Mouse (Mus musculus): ENCODE results near the gene Hnrnpdl. TPM values are rescaled to one million over a fixed set of nuclear protein-coding genes. Genes with fewer than 3 reads are reported as not detected.

The Hnrnpdl gene
- polyA plus RNA-seq, 1 experiment, result 41.0 TPM

- no peak overlapping the region for H3K27ac ChIP-seq (ENCODE audit: insufficient read depth, low read depth, low read length)
- H3K27me3 ChIP-seq (ENCODE audit: control insufficient read depth, insufficient read depth, low read length), result no peaks in the 10 kb centered on the region
- H3K4me3 ChIP-seq (ENCODE audit: low read depth, low read length), result no peak overlapping the region
- no peak for TF ChIP-seq POLR2A (IDR thresholded peaks at IDR 0.05; ENCODE audit: low read depth, low read length)
- no peak for TF ChIP-seq CTCF (IDR thresholded peaks at IDR 0.05; ENCODE audit: extremely low read depth, insufficient read length, insufficient replicate concordance, low read depth, low read length)
- WGBS, result 60% methylated on average over 4 of the region's 4 CpGs
- H3K4me1 ChIP-seq (ENCODE audit: control insufficient read depth, insufficient read depth, insufficient read length, low read length), result peaks cover 6% of the 10 kb centered on the region; the same call in 1 of the 2 replicates
- peaks cover 6% of the 10 kb centered on the region; the same call in 1 of the 2 replicates for H3K36me3 ChIP-seq (ENCODE audit: control insufficient read depth, insufficient read depth, low read length)
Measured at GRCm38 (mm10) chr5:100074571-100074970, 35.1 kb upstream of the Hnrnpdl start.

- Histone ChIP-seq H3K4me1 (ENCODE audit: control insufficient read depth, insufficient read depth, insufficient read length, low read length) (no peaks in the 10 kb centered on the region), H3K4me3 (ENCODE audit: low read depth, low read length) (no peak overlapping the region), H3K27me3 (ENCODE audit: control insufficient read depth, insufficient read depth, low read length) (no peaks in the 10 kb centered on the region), H3K27ac (ENCODE audit: insufficient read depth, low read depth, low read length) (no peak overlapping the region), H3K36me3 (ENCODE audit: control insufficient read depth, insufficient read depth, low read length) (peaks cover 12% of the 10 kb centered on the region)
- 82% methylated on average over 9 of the region's 9 CpGs for WGBS
- no peak for TF ChIP-seq POLR2A (IDR thresholded peaks at IDR 0.05; ENCODE audit: low read depth, low read length)
- TF ChIP-seq CTCF (IDR thresholded peaks at IDR 0.05; ENCODE audit: extremely low read depth, insufficient read length, insufficient replicate concordance, low read depth, low read length), result no peak
Measured at GRCm38 (mm10) chr5:100072557-100072956, 33.1 kb upstream of the Hnrnpdl start.

GRCm38 (mm10) chr5:100071541-100071940 lies 32.1 kb upstream of the Hnrnpdl start:
- H3K27me3 ChIP-seq (ENCODE audit: control insufficient read depth, insufficient read depth, low read length), result no peaks in the 10 kb centered on the region
- TF ChIP-seq POLR2A (IDR thresholded peaks at IDR 0.05; ENCODE audit: low read depth, low read length) (no peak), CTCF (IDR thresholded peaks at IDR 0.05; ENCODE audit: extremely low read depth, insufficient read length, insufficient replicate concordance, low read depth, low read length) (no peak)
- no peak overlapping the region for H3K27ac ChIP-seq (ENCODE audit: insufficient read depth, low read depth, low read length)
- H3K36me3 ChIP-seq (ENCODE audit: control insufficient read depth, insufficient read depth, low read length), result peaks cover 18% of the 10 kb centered on the region
- no peaks in the 10 kb centered on the region for H3K4me1 ChIP-seq (ENCODE audit: control insufficient read depth, insufficient read depth, insufficient read length, low read length)
- H3K4me3 ChIP-seq (ENCODE audit: low read depth, low read length), result no peak overlapping the region
- 92% methylated on average over 5 of the region's 5 CpGs for WGBS

- H3K27me3 ChIP-seq (ENCODE audit: control insufficient read depth, insufficient read depth, low read length), result no peaks in the 10 kb centered on the region
- TF ChIP-seq CTCF (IDR thresholded peaks at IDR 0.05; ENCODE audit: extremely low read depth, insufficient read length, insufficient replicate concordance, low read depth, low read length) (peak; percentile 98), POLR2A (IDR thresholded peaks at IDR 0.05; ENCODE audit: low read depth, low read length) (no peak)
- H3K4me3 ChIP-seq (ENCODE audit: low read depth, low read length), result no peak overlapping the region
- H3K4me1 ChIP-seq (ENCODE audit: control insufficient read depth, insufficient read depth, insufficient read length, low read length), result no peaks in the 10 kb centered on the region
- WGBS, result 30% methylated on average over 3 of the region's 3 CpGs
- no peak overlapping the region for H3K27ac ChIP-seq (ENCODE audit: insufficient read depth, low read depth, low read length)
- peaks cover 24% of the 10 kb centered on the region for H3K36me3 ChIP-seq (ENCODE audit: control insufficient read depth, insufficient read depth, low read length)
Measured at GRCm38 (mm10) chr5:100070255-100070654, 30.8 kb upstream of the Hnrnpdl start.

- H3K27ac ChIP-seq (ENCODE audit: insufficient read depth, low read depth, low read length), result no peak overlapping the region
- no peaks in the 10 kb centered on the region for H3K4me1 ChIP-seq (ENCODE audit: control insufficient read depth, insufficient read depth, insufficient read length, low read length)
- H3K27me3 ChIP-seq (ENCODE audit: control insufficient read depth, insufficient read depth, low read length), result no peaks in the 10 kb centered on the region
- no peak overlapping the region for H3K4me3 ChIP-seq (ENCODE audit: low read depth, low read length)
- WGBS, result 90% methylated on average over 2 of the region's 2 CpGs
- TF ChIP-seq POLR2A (IDR thresholded peaks at IDR 0.05; ENCODE audit: low read depth, low read length) (no peak), CTCF (IDR thresholded peaks at IDR 0.05; ENCODE audit: extremely low read depth, insufficient read length, insufficient replicate concordance, low read depth, low read length) (no peak)
- peaks cover 28% of the 10 kb centered on the region for H3K36me3 ChIP-seq (ENCODE audit: control insufficient read depth, insufficient read depth, low read length)
Measured at GRCm38 (mm10) chr5:100069526-100069925, 30.1 kb upstream of the Hnrnpdl start.

GRCm38 (mm10) chr5:100067579-100067978 lies 28.1 kb upstream of the Hnrnpdl start:
- no peaks in the 10 kb centered on the region for H3K27me3 ChIP-seq (ENCODE audit: control insufficient read depth, insufficient read depth, low read length)
- peaks cover 35% of the 10 kb centered on the region for H3K36me3 ChIP-seq (ENCODE audit: control insufficient read depth, insufficient read depth, low read length)
- H3K27ac ChIP-seq (ENCODE audit: insufficient read depth, low read depth, low read length), result no peak overlapping the region
- no peaks in the 10 kb centered on the region for H3K4me1 ChIP-seq (ENCODE audit: control insufficient read depth, insufficient read depth, insufficient read length, low read length)
- 91% methylated on average over 16 of the region's 16 CpGs for WGBS
- no peak overlapping the region for H3K4me3 ChIP-seq (ENCODE audit: low read depth, low read length)
- TF ChIP-seq CTCF (IDR thresholded peaks at IDR 0.05; ENCODE audit: extremely low read depth, insufficient read length, insufficient replicate concordance, low read depth, low read length), result no peak
- no peak for TF ChIP-seq POLR2A (IDR thresholded peaks at IDR 0.05; ENCODE audit: low read depth, low read length)

GRCm38 (mm10) chr5:100060876-100061275 lies 21.4 kb upstream of the Hnrnpdl start:
- Histone ChIP-seq H3K27me3 (ENCODE audit: control insufficient read depth, insufficient read depth, low read length) (no peaks in the 10 kb centered on the region), H3K27ac (ENCODE audit: insufficient read depth, low read depth, low read length) (no peak overlapping the region), H3K36me3 (ENCODE audit: control insufficient read depth, insufficient read depth, low read length) (peaks cover 50% of the 10 kb centered on the region), H3K4me3 (ENCODE audit: low read depth, low read length) (no peak overlapping the region), H3K4me1 (ENCODE audit: control insufficient read depth, insufficient read depth, insufficient read length, low read length) (no peaks in the 10 kb centered on the region)
- WGBS, result 91% methylated on average over 14 of the region's 14 CpGs
- TF ChIP-seq CTCF (IDR thresholded peaks at IDR 0.05; ENCODE audit: extremely low read depth, insufficient read length, insufficient replicate concordance, low read depth, low read length) (no peak), POLR2A (IDR thresholded peaks at IDR 0.05; ENCODE audit: low read depth, low read length) (no peak)

Data from small intestine, adult 2 months (tissue).